Mouse (Mus musculus): Measurements from ENCODE around the gene Bcar3. TPM values are rescaled to one million over a fixed set of nuclear protein-coding genes. Genes with fewer than 3 reads are reported as not detected.
A peak's percentile ranks its signal among the peaks of the same experiment; 100 is the strongest.

Bcar3 gene
- polyA plus RNA-seq, 1 experiment from 2014 or later, result 6.8 TPM

- ATAC-seq, result no peak
- 74% methylated on average over 4 of the region's 4 CpGs for WGBS (ENCODE audit: insufficient replicate concordance)
Measured at GRCm38 (mm10) chr3:122456807-122457206, 162.9 kb downstream of the Bcar3 start.

GRCm38 (mm10) chr3:122457723-122458122, 163.8 kb downstream of the Bcar3 start:
- H3K4me1 ChIP-seq, result peaks cover 16% of the 10 kb centered on the region
- H3K27ac ChIP-seq, result no peak overlapping the region
- H3K9ac ChIP-seq, result no peak overlapping the region
- no peak overlapping the region for H3K4me3 ChIP-seq
- no peak overlapping the region for H3K4me2 ChIP-seq
- H3K27me3 ChIP-seq (replicated peaks), result no peaks in the 10 kb centered on the region
- ATAC-seq, result no peak
- H3K9me3 ChIP-seq (replicated peaks), result no peaks in the 10 kb centered on the region
- WGBS (ENCODE audit: insufficient replicate concordance), result 38% methylated on average over 1 of the region's 1 CpGs
- no peaks in the 10 kb centered on the region for H3K36me3 ChIP-seq

More at GRCm38 (mm10) chr3:122456807-122457206, 162.9 kb downstream of the Bcar3 start:
- H3K9ac ChIP-seq, result no peak overlapping the region
- H3K27ac ChIP-seq, result no peak overlapping the region
- peaks cover 16% of the 10 kb centered on the region for H3K4me1 ChIP-seq
- H3K4me3 ChIP-seq, result no peak overlapping the region
- no peaks in the 10 kb centered on the region for H3K27me3 ChIP-seq (replicated peaks)
- H3K4me2 ChIP-seq, result no peak overlapping the region
- no peaks in the 10 kb centered on the region for H3K36me3 ChIP-seq
- H3K9me3 ChIP-seq (replicated peaks), result no peaks in the 10 kb centered on the region

- H3K36me3 ChIP-seq, result no peaks in the 10 kb centered on the region
- H3K4me1 ChIP-seq, result peaks cover 16% of the 10 kb centered on the region
- no peaks in the 10 kb centered on the region for H3K9me3 ChIP-seq (replicated peaks)
- H3K4me3 ChIP-seq, result no peak overlapping the region
- no peak for ATAC-seq
- H3K27ac ChIP-seq, result no peak overlapping the region
- H3K4me2 ChIP-seq, result no peak overlapping the region
- no peaks in the 10 kb centered on the region for H3K27me3 ChIP-seq (replicated peaks)
- no peak overlapping the region for H3K9ac ChIP-seq
- 57% methylated on average over 8 of the region's 8 CpGs for WGBS (ENCODE audit: insufficient replicate concordance)
Measured at GRCm38 (mm10) chr3:122458743-122459142, 164.8 kb downstream of the Bcar3 start.

GRCm38 (mm10) chr3:122460848-122461511, 167.0 kb downstream of the Bcar3 start:
- Histone ChIP-seq H3K9ac (no peak overlapping the region), H3K4me2 (no peak overlapping the region), H3K27ac (no peak overlapping the region), H3K9me3 (replicated peaks) (no peaks in the 10 kb centered on the region), H3K27me3 (replicated peaks) (no peaks in the 10 kb centered on the region), H3K4me1 (peaks cover 9% of the 10 kb centered on the region), H3K4me3 (no peak overlapping the region), H3K36me3 (no peaks in the 10 kb centered on the region)
- ATAC-seq, result no peak
- 64% methylated on average over 8 of the region's 8 CpGs for WGBS (ENCODE audit: insufficient replicate concordance)

- 80% methylated on average over 11 of the region's 11 CpGs for WGBS (ENCODE audit: insufficient replicate concordance)
- no peaks in the 10 kb centered on the region for H3K36me3 ChIP-seq
- H3K4me1 ChIP-seq, result peaks cover 4% of the 10 kb centered on the region
- ATAC-seq, result no peak
- no peak overlapping the region for H3K4me3 ChIP-seq
- H3K9me3 ChIP-seq (replicated peaks), result no peaks in the 10 kb centered on the region
- H3K4me2 ChIP-seq, result no peak overlapping the region
- H3K9ac ChIP-seq, result no peak overlapping the region
- no peaks in the 10 kb centered on the region for H3K27me3 ChIP-seq (replicated peaks)
- H3K27ac ChIP-seq, result no peak overlapping the region
Measured at GRCm38 (mm10) chr3:122461512-122461881, 167.6 kb downstream of the Bcar3 start.

GRCm38 (mm10) chr3:122461932-122462871, 168.3 kb downstream of the Bcar3 start:
- no peaks in the 10 kb centered on the region for H3K9me3 ChIP-seq (replicated peaks)
- no peak for ATAC-seq
- no peak overlapping the region for H3K4me3 ChIP-seq
- no peak overlapping the region for H3K9ac ChIP-seq
- no peak overlapping the region for H3K4me2 ChIP-seq
- H3K27ac ChIP-seq, result no peak overlapping the region
- no peaks in the 10 kb centered on the region for H3K27me3 ChIP-seq (replicated peaks)
- no peaks in the 10 kb centered on the region for H3K4me1 ChIP-seq
- WGBS (ENCODE audit: insufficient replicate concordance), result 62% methylated on average over 18 of the region's 18 CpGs
- no peaks in the 10 kb centered on the region for H3K36me3 ChIP-seq

GRCm38 (mm10) chr3:122463166-122463565, 169.2 kb downstream of the Bcar3 start:
- H3K4me3 ChIP-seq, result no peak overlapping the region
- H3K4me2 ChIP-seq, result no peak overlapping the region
- no peaks in the 10 kb centered on the region for H3K36me3 ChIP-seq
- H3K27me3 ChIP-seq (replicated peaks), result no peaks in the 10 kb centered on the region
- H3K4me1 ChIP-seq, result no peaks in the 10 kb centered on the region
- ATAC-seq, result no peak
- no peaks in the 10 kb centered on the region for H3K9me3 ChIP-seq (replicated peaks)
- 81% methylated on average over 9 of the region's 9 CpGs for WGBS (ENCODE audit: insufficient replicate concordance)
- H3K27ac ChIP-seq, result no peak overlapping the region
- H3K9ac ChIP-seq, result no peak overlapping the region

GRCm38 (mm10) chr3:122466100-122466730, 172.3 kb downstream of the Bcar3 start:
- no peak overlapping the region for H3K27ac ChIP-seq
- H3K4me3 ChIP-seq, result no peak overlapping the region
- no peaks in the 10 kb centered on the region for H3K36me3 ChIP-seq
- H3K27me3 ChIP-seq (replicated peaks), result no peaks in the 10 kb centered on the region
- no peaks in the 10 kb centered on the region for H3K9me3 ChIP-seq (replicated peaks)
- H3K9ac ChIP-seq, result no peak overlapping the region
- WGBS (ENCODE audit: insufficient replicate concordance), result 42% methylated on average over 9 of the region's 9 CpGs
- H3K4me2 ChIP-seq, result no peak overlapping the region
- ATAC-seq, result 0 out of 2 replicates have a peak, but pooled peaks have one; percentile 41
- H3K4me1 ChIP-seq, result no peaks in the 10 kb centered on the region; the same call in 1 of the 2 replicates

GRCm38 (mm10) chr3:122467977-122468376, 174.0 kb downstream of the Bcar3 start:
- no peak overlapping the region for H3K4me3 ChIP-seq
- no peak overlapping the region for H3K4me2 ChIP-seq
- no peak for ATAC-seq
- H3K36me3 ChIP-seq, result no peaks in the 10 kb centered on the region
- 48% methylated on average over 2 of the region's 2 CpGs for WGBS (ENCODE audit: insufficient replicate concordance)
- no peak overlapping the region for H3K9ac ChIP-seq
- no peaks in the 10 kb centered on the region for H3K9me3 ChIP-seq (replicated peaks)
- H3K27ac ChIP-seq, result no peak overlapping the region
- H3K4me1 ChIP-seq, result no peaks in the 10 kb centered on the region; the same call in 1 of the 2 replicates
- H3K27me3 ChIP-seq (replicated peaks), result no peaks in the 10 kb centered on the region

GRCm38 (mm10) chr3:122470326-122471016, 176.5 kb downstream of the Bcar3 start:
- Histone ChIP-seq H3K4me3 (no peak overlapping the region), H3K27ac (no peak overlapping the region), H3K4me2 (no peak overlapping the region), H3K9ac (no peak overlapping the region), H3K9me3 (replicated peaks) (no peaks in the 10 kb centered on the region), H3K27me3 (replicated peaks) (no peaks in the 10 kb centered on the region), H3K4me1 (peaks cover 20% of the 10 kb centered on the region), H3K36me3 (no peaks in the 10 kb centered on the region)
- 75% methylated on average over 14 of the region's 14 CpGs for WGBS (ENCODE audit: insufficient replicate concordance)
- ATAC-seq, result no peak

- Histone ChIP-seq H3K4me1 (peaks cover 20% of the 10 kb centered on the region), H3K4me3 (no peak overlapping the region), H3K36me3 (no peaks in the 10 kb centered on the region), H3K27me3 (replicated peaks) (no peaks in the 10 kb centered on the region), H3K4me2 (no peak overlapping the region), H3K9ac (no peak overlapping the region), H3K9me3 (replicated peaks) (no peaks in the 10 kb centered on the region), H3K27ac (no peak overlapping the region)
- WGBS (ENCODE audit: insufficient replicate concordance), result 59% methylated on average over 12 of the region's 12 CpGs
- no peak for ATAC-seq
Measured at GRCm38 (mm10) chr3:122471017-122471721, 177.2 kb downstream of the Bcar3 start.
